Mouse (Mus musculus) CD4-positive naive resting alpha-beta T cell, adult 57 days (primary cell): Measurements from ENCODE around the gene Dgcr2. TPM values are rescaled to one million over a fixed set of nuclear protein-coding genes. Genes with fewer than 3 reads are reported as not detected.

Experiments used
- total RNA-seq: library from RNA; stranded (reverse); gene quantifications from one replicate; pipeline ENCODE4 v1.2.4, GENCODE M21; 2023

Dgcr2 gene
- total RNA-seq, result 73.1 TPM

DNA sequence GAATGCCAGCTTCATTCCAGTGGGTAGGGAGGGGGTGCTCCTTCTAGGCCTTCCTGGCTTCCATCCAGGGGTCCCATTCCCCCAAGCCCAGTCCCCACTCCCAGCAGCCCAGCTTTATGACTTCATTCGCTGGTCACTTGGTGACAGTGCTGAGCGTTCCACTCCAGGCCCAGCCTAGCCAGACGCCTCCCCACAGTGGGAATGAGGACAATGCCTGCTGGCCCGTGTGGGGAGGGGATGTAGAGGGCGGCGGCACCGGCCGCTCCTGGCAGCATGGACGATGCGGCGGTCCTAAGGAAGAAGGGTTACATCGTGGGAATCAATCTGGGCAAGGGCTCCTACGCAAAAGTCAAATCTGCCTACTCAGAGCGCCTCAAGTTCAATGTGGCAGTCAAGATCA, at the start of gene Dgcr2, which contains the start of gene Tssk2:
Gene Dgcr2 (minus strand): TSS at position 101 of the 400 bp plus-strand sequence.
Gene Tssk2 (plus strand): TSS at position 176 of the 400 bp plus-strand sequence.

DNA sequence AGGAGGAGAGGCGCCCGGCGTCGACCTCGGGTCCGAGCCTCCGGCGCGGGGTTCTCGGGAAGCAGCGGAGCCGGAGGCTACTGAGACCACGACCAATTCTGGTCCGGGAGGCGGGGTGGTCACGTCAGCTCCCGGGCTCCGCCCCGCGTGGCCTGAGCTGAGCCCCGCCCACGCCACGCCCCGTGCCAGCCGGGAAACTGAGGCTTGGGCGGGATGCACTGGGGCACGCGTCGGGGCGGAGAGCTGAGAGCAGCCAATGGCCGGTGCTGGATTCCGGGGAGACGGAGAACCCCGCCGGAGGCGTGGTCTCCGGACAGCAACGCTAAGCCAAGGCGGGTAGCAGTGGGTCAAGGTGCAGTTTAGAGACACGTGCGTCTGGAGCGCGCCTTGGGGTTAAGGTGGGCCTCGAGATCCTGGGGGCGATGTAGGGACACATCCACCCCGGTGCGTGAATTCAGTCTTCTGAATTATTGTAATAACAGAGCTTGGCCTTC, 29.8 kb upstream of the Dgcr2 start, which contains the start of gene Slc25a1:
Gene Slc25a1 (minus strand): TSS at position 133 of the 494 bp plus-strand sequence.

DNA sequence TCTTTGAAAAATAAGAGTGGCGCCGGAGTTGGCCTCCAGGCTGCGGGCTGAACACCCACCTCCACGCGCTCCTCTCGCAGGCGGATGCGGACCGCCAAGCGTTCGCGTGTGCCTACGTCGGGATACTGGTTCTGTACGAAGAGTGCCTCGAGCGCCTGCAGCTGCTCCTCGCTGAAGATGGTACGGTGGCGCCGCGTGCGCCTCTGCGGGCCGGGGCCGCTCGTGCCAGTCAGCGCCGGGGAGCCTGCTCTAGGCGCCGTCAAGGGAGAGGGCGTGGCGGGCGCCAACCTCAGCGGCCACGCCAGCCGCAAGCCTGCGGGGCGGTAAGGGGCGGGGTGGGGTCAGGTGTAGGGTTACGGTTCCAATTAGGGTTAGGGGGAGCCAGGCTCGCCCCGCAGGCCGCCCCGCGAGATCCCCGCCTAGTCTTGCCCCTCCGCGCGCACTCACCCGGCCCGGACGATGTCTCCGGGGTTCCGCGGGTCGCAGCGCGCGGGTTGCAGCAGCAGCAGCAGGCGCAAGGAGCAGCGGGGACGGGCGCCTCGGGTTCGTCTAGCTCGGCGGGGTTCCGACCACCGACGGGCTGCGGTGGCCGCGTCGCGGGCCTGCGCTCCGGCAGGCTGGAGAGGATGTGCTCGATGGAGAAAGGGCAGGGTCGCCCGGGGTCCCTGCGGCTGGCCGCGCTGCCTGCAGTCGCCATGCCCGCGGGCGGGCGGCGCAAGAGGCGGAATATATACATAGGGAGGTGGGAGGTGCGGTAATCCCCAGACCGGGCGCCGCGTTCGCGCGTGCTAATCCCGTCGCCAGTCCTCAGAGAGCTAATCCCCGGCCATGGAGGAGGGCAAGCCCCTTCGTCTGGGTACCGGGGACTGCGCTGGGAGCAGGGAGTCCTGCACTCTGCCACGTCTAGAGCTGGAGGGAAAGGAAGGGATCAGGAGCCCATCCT, 16.2 kb upstream of the Dgcr2 start, which contains the start of gene Gsc2:
Gene Gsc2 (minus strand): TSS at position 753 of the 943 bp plus-strand sequence.

DNA sequence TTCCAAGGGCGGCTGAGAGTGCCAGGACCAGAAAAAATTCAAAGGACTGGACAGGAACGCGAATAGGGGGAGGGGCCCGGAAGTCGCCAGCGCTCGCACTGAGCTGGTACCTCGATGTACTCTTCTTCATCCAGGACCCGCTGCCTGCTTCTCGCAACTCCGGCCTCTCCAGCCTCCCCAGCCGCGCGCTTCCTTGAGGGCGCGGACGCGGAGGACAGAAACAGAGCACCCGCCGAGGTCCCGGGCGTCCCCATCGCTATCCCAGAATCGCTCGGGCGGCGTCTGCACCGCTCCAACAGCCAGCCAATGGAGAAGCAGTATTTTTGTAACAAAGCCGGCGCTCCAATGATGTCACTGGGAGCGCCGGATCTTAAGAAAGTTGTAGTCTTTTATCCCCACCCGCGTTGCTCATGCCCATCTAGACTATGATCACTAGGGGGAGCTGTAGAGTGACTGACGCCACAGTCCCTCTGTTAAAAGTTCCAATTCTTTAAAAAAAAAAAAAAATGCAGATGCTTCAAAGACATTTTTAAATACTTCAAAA, 12.8 kb upstream of the Dgcr2 start, which contains the start of gene Ess2:
Gene Ess2 (minus strand): TSS at position 297 of the 544 bp plus-strand sequence.

DNA sequence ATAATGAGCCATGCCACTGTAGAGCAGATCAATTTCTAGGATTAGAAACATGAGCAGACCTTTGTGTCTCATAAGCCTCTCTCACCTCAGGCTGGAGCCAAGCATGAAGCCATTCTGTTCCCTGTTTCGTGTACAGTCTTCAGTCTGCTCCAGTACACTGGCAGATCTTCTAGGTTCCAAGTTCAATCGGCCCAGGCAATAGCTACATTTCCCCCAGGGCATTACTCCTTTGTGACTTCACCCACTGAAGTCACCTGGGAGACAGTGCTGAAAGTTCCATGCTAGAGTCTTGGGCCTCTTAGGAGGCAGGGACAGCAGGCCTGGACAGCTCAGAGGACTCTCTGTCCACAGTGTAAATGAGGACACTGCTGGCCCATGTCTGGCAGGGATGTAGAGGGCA, 4.4 kb downstream of the Dgcr2 start, which contains the start of gene Tssk1:
Gene Tssk1 (plus strand): TSS at position 301 of the 400 bp plus-strand sequence.

DNA sequence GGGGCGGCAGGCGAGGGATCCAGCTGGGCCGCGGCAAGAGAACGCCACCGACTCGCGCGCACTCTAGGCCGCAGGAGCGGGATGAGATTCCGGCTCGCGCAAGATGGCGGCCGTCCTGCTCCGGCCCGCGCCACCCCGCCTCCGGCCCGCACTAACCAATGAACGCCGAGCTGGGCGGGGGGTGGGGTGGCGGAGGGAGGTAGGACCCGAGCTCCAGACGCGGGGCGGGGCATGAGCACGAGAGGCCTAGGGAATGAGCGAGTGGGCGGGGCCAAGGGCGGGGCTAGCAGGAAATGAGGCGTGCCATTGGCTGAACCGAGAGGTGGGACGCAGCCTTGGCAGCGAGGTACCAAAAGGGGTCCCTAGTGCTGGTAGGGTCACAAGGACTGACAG, 6.8 kb downstream of the Dgcr2 start, which contains the start of gene Gm20518:
Gene Gm20518 (minus strand): TSS at position 105 of the 393 bp plus-strand sequence.

DNA sequence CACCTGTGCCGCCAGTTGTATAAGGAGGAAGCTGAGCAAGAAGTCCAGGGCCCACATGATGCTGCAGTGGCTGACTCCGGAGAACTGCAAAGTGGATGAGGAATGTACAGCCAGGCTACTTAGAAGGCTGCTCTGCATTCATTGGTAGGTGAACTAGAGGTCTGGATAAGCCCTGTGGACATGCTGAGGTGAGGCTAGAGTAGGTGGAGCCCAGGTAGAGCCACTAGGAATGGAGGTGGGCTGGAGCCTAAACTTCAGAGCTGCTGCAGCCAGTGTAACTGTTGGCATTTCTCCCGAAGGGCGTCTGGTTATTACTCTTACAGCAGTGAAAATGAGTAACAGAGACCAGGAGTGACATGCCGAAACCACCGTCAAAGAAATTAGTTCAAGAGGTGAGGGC, 60.3 kb downstream of the Dgcr2 start, which contains the start of gene Car15:
Gene Car15 (minus strand): TSS at position 314 of the 400 bp plus-strand sequence.

DNA sequence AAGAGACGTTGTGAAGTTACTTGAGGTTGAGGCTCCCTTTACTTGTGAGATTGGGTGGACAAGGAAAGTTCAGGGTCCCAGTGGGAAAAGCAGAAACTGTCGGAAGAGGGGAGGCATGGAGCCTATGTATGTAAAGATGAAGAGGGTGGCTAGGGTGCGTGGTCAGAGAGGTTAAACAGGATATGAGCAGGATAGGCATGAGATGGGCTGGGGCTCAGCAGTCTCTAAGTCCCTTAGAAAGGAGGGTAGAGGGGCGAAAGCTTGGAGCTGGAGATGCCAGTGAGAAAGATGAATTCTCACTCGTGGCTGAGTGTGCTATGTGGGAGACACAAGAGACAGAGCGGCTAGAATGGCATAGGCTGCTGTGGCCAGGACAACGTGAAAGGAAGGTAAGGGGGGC, 65.5 kb downstream of the Dgcr2 start, which contains the start of gene B830017H08Rik:
Gene B830017H08Rik (plus strand): TSS at position 301 of the 400 bp plus-strand sequence.

DNA sequence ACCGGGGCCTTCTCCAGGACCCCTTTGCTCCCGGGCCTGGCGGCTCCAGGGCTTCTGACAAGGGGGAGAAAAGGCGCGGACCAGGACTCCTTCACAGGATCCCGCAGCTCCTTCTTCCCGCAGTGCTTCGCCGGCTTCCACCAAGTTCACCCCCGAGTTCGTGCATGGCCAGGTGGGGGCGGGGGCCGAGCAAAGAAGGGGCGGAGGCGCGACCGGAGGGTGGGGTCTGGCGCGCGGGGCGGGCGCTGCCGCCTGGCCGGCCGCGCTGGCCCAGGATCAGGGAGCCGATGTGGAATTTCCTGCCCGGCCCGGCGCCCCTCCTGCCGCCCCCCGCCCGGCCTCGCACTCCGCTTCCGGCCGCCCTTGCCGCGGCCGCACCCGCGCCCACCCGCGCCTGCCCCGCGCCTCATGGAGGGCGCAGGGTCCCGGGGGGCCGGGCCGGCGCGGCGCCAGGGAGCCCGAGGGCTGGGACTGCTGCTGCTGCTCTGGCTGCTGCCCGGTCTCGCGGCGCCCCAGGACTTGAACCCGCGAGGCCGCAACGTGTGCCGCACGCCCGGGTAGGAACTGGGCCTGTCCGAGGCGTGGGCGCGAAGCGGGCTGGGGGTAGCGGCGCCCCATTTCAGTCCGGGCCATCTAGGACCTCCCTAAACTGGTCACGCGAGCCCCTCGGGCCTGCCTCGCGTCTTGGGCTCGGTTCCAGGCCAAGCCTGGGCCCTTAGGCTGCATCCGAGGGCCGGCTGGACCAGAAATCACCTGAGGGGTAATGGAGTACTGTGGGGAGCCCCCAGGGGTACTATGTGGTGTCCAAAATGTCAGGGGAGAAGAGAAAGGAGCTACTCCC, 101.2 kb downstream of the Dgcr2 start, which contains the start of gene Scarf2:
Gene Scarf2 (plus strand): TSS at position 312 of the 841 bp plus-strand sequence.

Other genes with a start within 250 kb of the Dgcr2 start
- gene Med15, start 165.7 kb downstream of the Dgcr2 start, total RNA-seq, result 137 TPM
- 22.1 TPM for gene Klhl22, start 138.9 kb downstream of the Dgcr2 start, total RNA-seq
- 0.53 TPM for gene Scarf2, start 101.3 kb downstream of the Dgcr2 start, total RNA-seq
- gene B830017H08Rik, start 65.4 kb downstream of the Dgcr2 start, total RNA-seq, result not detected
- 17.4 TPM for gene Car15, start 60.2 kb downstream of the Dgcr2 start, total RNA-seq
- 4.2 TPM for gene Gm20518, start 6.9 kb downstream of the Dgcr2 start, total RNA-seq
- not detected for gene Tssk1, start 4.3 kb downstream of the Dgcr2 start, total RNA-seq
- not detected for gene Tssk2, start 75 bp upstream of the Dgcr2 start, total RNA-seq
- 72.0 TPM for gene Ess2, start 12.8 kb upstream of the Dgcr2 start, total RNA-seq
- not detected for gene Gsc2, start 16.5 kb upstream of the Dgcr2 start, total RNA-seq
- 15.7 TPM for gene Slc25a1, start 29.7 kb upstream of the Dgcr2 start, total RNA-seq
- not detected for gene Vpreb2, start 81.9 kb upstream of the Dgcr2 start, total RNA-seq
- gene Dgcr6, start 154.3 kb upstream of the Dgcr2 start, total RNA-seq, result 5.5 TPM
- gene Prodh, start 191.6 kb upstream of the Dgcr2 start, total RNA-seq, result 6.0 TPM
- not detected for gene Rtn4r, start 229.1 kb upstream of the Dgcr2 start, total RNA-seq